Mouse (Mus musculus) heart, embryonic 11.5 days (tissue): ENCODE results near the gene H6pd. TPM values are rescaled to one million over a fixed set of nuclear protein-coding genes. Genes with fewer than 3 reads are reported as not detected.

ENCODE experiments used
- ATAC-seq: fragments of 200-750 bp; cut with Nextera tagmentation; replicated peaks from 2 replicates; pipeline ENCODE4 v1.8.0; 2017; ENCODE audit warnings: moderate library complexity; ENCODE audit not compliant: insufficient number of reproducible peaks, low FRiP score, low TSS enrichment
- H3K27ac ChIP-seq: fragments of 300-500 bp; sonication (generic); 2 replicates; pipeline ENCODE4 v1.5.1; 2014; ENCODE audit warnings: mild to moderate bottlenecking, low read depth, low read length
- H3K27me3 ChIP-seq: fragments of 300-500 bp; sonication (generic); 2 replicates; pipeline ENCODE4 v1.6.1; 2014; ENCODE audit warnings: mild to moderate bottlenecking, low read length, mixed read lengths; ENCODE audit not compliant: control insufficient read depth, insufficient read depth
- H3K36me3 ChIP-seq: fragments of 300-500 bp; sonication (generic); 2 replicates; pipeline ENCODE4 v1.6.1; 2014; ENCODE audit warnings: mild to moderate bottlenecking, low read length, moderate library complexity, mixed read lengths; ENCODE audit not compliant: control insufficient read depth, insufficient read depth
- H3K4me1 ChIP-seq: fragments of 300-500 bp; sonication (generic); 2 replicates; pipeline ENCODE4 v1.6.1; 2014; ENCODE audit warnings: low read length; ENCODE audit not compliant: control insufficient read depth, insufficient read depth
- H3K4me2 ChIP-seq: fragments of 300-500 bp; sonication (generic); 2 replicates; pipeline ENCODE4 v1.6.1; 2014; ENCODE audit warnings: mild to moderate bottlenecking, moderate library complexity
- H3K4me3 ChIP-seq: fragments of 300-500 bp; sonication (generic); 2 replicates; pipeline ENCODE4 v1.5.1; 2014; ENCODE audit warnings: low read depth, low read length
- H3K9ac ChIP-seq: fragments of 300-500 bp; sonication (generic); 2 replicates; pipeline ENCODE4 v1.6.1; 2014; ENCODE audit warnings: mild to moderate bottlenecking, low read depth, low read length, moderate library complexity
- H3K9me3 ChIP-seq: fragments of 300-500 bp; sonication (generic); replicated peaks from 2 replicates; pipeline ENCODE4 v1.6.1; 2016; ENCODE audit warnings: low read length; ENCODE audit not compliant: control insufficient read depth
- WGBS: fragments of 180-500 bp; shearing (Covaris S2); extraction: QIAGEN DNeasy Blood & Tissue Kit; methylation state at CpG from one replicate; pipeline ENCODE4 v1.1.7; 2014; ENCODE audit not compliant: insufficient replicate concordance; 5-methylcytosine and 5-hydroxymethylcytosine counted together
- polyA plus RNA-seq: library from polyadenylated mRNA; unstranded; fragments of >200 nt; fragmentation: Nextera tagmentation; extraction: Ambion mirVana; gene quantifications from 2 replicates; pipeline ENCODE4 v1.2.1, GENCODE M21; 2014

The H6pd gene
- polyA plus RNA-seq, 1 experiment from 2014 or later = 4.8 TPM

- Histone ChIP-seq H3K9me3 (no peaks in the 10 kb centered on the region), H3K9ac (no peak overlapping the region), H3K36me3 (no peaks in the 10 kb centered on the region), H3K4me3 (no peak overlapping the region), H3K27me3 (no peaks in the 10 kb centered on the region), H3K4me1 (peaks cover 8% of the 10 kb centered on the region), H3K4me2 (no peak overlapping the region), H3K27ac (no peak overlapping the region)
- 78% methylated on average over 5 of the region's 5 CpGs for WGBS
- no peak for ATAC-seq
Measured at GRCm38 (mm10) chr4:150013805-150014204, 5.0 kb upstream of the H6pd start.

GRCm38 (mm10) chr4:150013186-150013690, 4.4 kb upstream of the H6pd start:
- Histone ChIP-seq H3K4me1 (peaks cover 8% of the 10 kb centered on the region), H3K4me2 (no peak overlapping the region), H3K9me3 (no peaks in the 10 kb centered on the region), H3K4me3 (no peak overlapping the region), H3K36me3 (no peaks in the 10 kb centered on the region), H3K27ac (no peak overlapping the region), H3K27me3 (no peaks in the 10 kb centered on the region), H3K9ac (no peak overlapping the region)
- no peak for ATAC-seq
- 85% methylated on average over 8 of the region's 8 CpGs for WGBS

- H3K9ac ChIP-seq = no peak overlapping the region
- no peaks in the 10 kb centered on the region for H3K27me3 ChIP-seq
- no peak for ATAC-seq
- 63% methylated on average over 4 of the region's 4 CpGs for WGBS
- no peak overlapping the region for H3K27ac ChIP-seq
- no peaks in the 10 kb centered on the region for H3K36me3 ChIP-seq
- no peak overlapping the region for H3K4me3 ChIP-seq
- H3K4me2 ChIP-seq = no peak overlapping the region
- no peaks in the 10 kb centered on the region for H3K9me3 ChIP-seq
- H3K4me1 ChIP-seq = peaks cover 8% of the 10 kb centered on the region
Measured at GRCm38 (mm10) chr4:150012322-150012723, 3.5 kb upstream of the H6pd start.

GRCm38 (mm10) chr4:150011564-150012321, 2.9 kb upstream of the H6pd start:
- ATAC-seq = no peak
- WGBS = 34% methylated on average over 10 of the region's 10 CpGs
- Histone ChIP-seq H3K4me3 (no peak overlapping the region), H3K4me1 (peaks cover 8% of the 10 kb centered on the region), H3K9me3 (no peaks in the 10 kb centered on the region), H3K4me2 (no peak overlapping the region), H3K36me3 (no peaks in the 10 kb centered on the region), H3K27me3 (no peaks in the 10 kb centered on the region), H3K27ac (no peak overlapping the region), H3K9ac (no peak overlapping the region)

GRCm38 (mm10) chr4:150010054-150010730, 1.4 kb upstream of the H6pd start:
- H3K4me1 ChIP-seq = peaks cover 8% of the 10 kb centered on the region
- 85% methylated on average over 6 of the region's 6 CpGs for WGBS
- H3K27me3 ChIP-seq = no peaks in the 10 kb centered on the region
- H3K9ac ChIP-seq = no peak overlapping the region
- H3K36me3 ChIP-seq = no peaks in the 10 kb centered on the region
- no peak overlapping the region for H3K4me3 ChIP-seq
- no peaks in the 10 kb centered on the region; the same call in 1 of the 2 replicates for H3K9me3 ChIP-seq
- no peak overlapping the region for H3K4me2 ChIP-seq
- H3K27ac ChIP-seq = no peak overlapping the region
- ATAC-seq = no peak

- peak overlapping the region; percentile 83 for H3K4me2 ChIP-seq
- H3K27ac ChIP-seq = no peak overlapping the region
- H3K9ac ChIP-seq = no peak overlapping the region
- H3K36me3 ChIP-seq = no peaks in the 10 kb centered on the region
- WGBS = 74% methylated on average over 6 of the region's 6 CpGs
- H3K4me3 ChIP-seq = no peak overlapping the region
- peaks cover 8% of the 10 kb centered on the region for H3K4me1 ChIP-seq
- ATAC-seq = no peak
- no peaks in the 10 kb centered on the region for H3K27me3 ChIP-seq
- H3K9me3 ChIP-seq = no peaks in the 10 kb centered on the region; the same call in 1 of the 2 replicates
Measured at GRCm38 (mm10) chr4:150009587-150009930, 736 bp upstream of the H6pd start.

GRCm38 (mm10) chr4:150008325-150008852, 434 bp downstream of the H6pd start:
- Histone ChIP-seq H3K27me3 (no peaks in the 10 kb centered on the region), H3K4me2 (peak overlapping the region; percentile 83), H3K4me3 (peak overlapping the region; percentile 58), H3K9me3 (no peaks in the 10 kb centered on the region; the same call in 1 of the 2 replicates), H3K36me3 (no peaks in the 10 kb centered on the region), H3K4me1 (peaks cover 11% of the 10 kb centered on the region), H3K27ac (peak overlapping the region; percentile 94), H3K9ac (peak overlapping the region; percentile 86)
- ATAC-seq = peak; percentile 77
- under 1% methylated on average over 42 of the region's 42 CpGs for WGBS

GRCm38 (mm10) chr4:150007444-150007843, 1.4 kb downstream of the H6pd start:
- H3K36me3 ChIP-seq = no peaks in the 10 kb centered on the region
- no peak overlapping the region for H3K4me3 ChIP-seq
- H3K9ac ChIP-seq = no peak overlapping the region
- 86% methylated on average over 3 of the region's 3 CpGs for WGBS
- no peak overlapping the region for H3K27ac ChIP-seq
- no peak for ATAC-seq
- peak overlapping the region; percentile 83; the same call in 1 of the 2 replicates for H3K4me2 ChIP-seq
- H3K4me1 ChIP-seq = peaks cover 15% of the 10 kb centered on the region
- no peaks in the 10 kb centered on the region; the same call in 1 of the 2 replicates for H3K9me3 ChIP-seq
- H3K27me3 ChIP-seq = no peaks in the 10 kb centered on the region
